Mouse (Mus musculus): ENCODE results near the gene Klhl20.

DNA sequence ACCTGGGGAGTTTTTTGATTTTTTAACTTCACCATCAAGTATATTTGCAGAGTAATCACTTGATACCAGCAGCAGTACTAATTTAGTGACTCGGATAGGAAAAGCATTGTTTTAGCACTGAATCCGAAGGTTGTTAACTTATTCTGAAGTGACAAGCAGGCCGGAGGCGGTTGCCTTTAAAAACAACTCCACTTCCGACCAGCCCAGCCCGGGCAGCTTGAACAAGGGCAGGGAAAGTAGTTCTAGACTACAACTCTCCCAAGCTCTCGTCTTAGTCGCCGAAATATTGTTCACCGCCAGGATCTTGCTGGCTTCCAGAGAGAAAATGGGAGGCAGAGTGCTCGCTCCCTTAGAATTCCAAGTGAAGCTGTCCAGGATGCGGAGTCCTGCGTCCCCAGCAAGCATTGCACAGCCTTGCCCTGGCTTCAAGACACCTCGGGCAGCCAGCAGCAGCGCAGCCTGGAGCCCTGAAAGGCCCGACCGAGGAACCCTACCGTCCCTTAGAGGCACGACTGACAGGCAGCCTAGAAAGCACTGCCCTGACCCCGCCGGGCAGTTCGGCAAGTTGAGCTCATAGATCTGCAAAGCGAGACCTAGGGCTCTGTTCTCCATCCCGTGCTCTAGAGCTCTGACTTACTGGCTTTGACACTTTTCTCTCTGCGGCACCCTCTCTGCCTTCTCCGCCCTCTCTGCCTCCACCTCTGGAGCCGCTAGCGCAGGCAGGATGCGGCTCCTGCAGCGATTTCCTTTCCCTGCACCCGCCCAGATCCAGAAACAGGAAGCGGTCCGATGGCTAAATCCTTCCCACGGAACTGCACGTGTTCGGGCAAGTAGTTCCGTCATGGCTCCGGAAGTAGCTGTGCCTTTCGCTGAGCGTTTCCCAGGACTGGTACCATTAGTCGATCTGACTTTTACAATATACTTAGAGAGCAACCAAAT is at the start of gene Klhl20:
- 0 out of 2 replicates have a peak, but pooled peaks have one; percentile 12 for TF ChIP-seq CTCF (IDR thresholded peaks at IDR 0.05; ENCODE audit: low read depth)
- peak; percentile 65 for TF ChIP-seq EP300 (IDR thresholded peaks at IDR 0.05; ENCODE audit: low read depth)

Measured in liver, postnatal 0 days (tissue).